Mouse (Mus musculus) forebrain, embryonic 15.5 days (tissue): ENCODE measurements around the gene Phf21a. TPM values are rescaled to one million over a fixed set of nuclear protein-coding genes. Genes with fewer than 3 reads are reported as not detected.

Experiments used
- ATAC-seq: fragments of 200-750 bp; cut with Nextera tagmentation; replicated peaks from 2 replicates; pipeline ENCODE4 v1.8.0; 2017; ENCODE audit warnings: mild to moderate bottlenecking, moderate TSS enrichment, moderate library complexity
- H3K27ac ChIP-seq: fragments of 300-500 bp; sonication (generic); replicated peaks from 2 replicates; pipeline ENCODE4 v1.5.1; 2015; ENCODE audit warnings: mild to moderate bottlenecking, inconsistent platforms
- H3K27me3 ChIP-seq: fragments of 300-500 bp; sonication (generic); 2 replicates; pipeline ENCODE4 v1.6.1; 2015; ENCODE audit warnings: inconsistent platforms
- H3K36me3 ChIP-seq: fragments of 300-500 bp; sonication (generic); 2 replicates; pipeline ENCODE4 v1.6.1; 2015; ENCODE audit warnings: mild to moderate bottlenecking, inconsistent platforms
- H3K4me1 ChIP-seq: fragments of 300-500 bp; sonication (generic); 2 replicates; pipeline ENCODE4 v1.6.1; 2015; ENCODE audit warnings: inconsistent platforms
- H3K4me2 ChIP-seq: fragments of 300-500 bp; sonication (generic); replicated peaks from 2 replicates; pipeline ENCODE4 v1.6.1; 2015; ENCODE audit warnings: mild to moderate bottlenecking, inconsistent platforms
- H3K4me3 ChIP-seq: fragments of 300-500 bp; sonication (generic); 2 replicates; pipeline ENCODE4 v1.5.1; 2015; ENCODE audit warnings: mild to moderate bottlenecking, inconsistent platforms
- H3K9ac ChIP-seq: fragments of 300-500 bp; sonication (generic); replicated peaks from 2 replicates; pipeline ENCODE4 v1.6.1; 2015; ENCODE audit warnings: mild to moderate bottlenecking, inconsistent platforms
- H3K9me3 ChIP-seq: fragments of 300-500 bp; sonication (generic); 2 replicates; pipeline ENCODE4 v1.6.1; 2016; ENCODE audit warnings: inconsistent platforms
- WGBS: fragments of 180-500 bp; shearing (Covaris S2); methylation state at CpG from one replicate; pipeline ENCODE4 v1.1.7; 2015; ENCODE audit warnings: mixed read lengths; 5-methylcytosine and 5-hydroxymethylcytosine counted together
- polyA plus RNA-seq: library from polyadenylated mRNA; unstranded; fragments of >200 nt; fragmentation: Nextera tagmentation; extraction: Ambion mirVana; gene quantifications from 2 replicates; pipeline ENCODE4 v1.2.1, GENCODE M21; 2015

Phf21a gene
- polyA plus RNA-seq, 1 experiment from 2014 or later = 46.8 TPM

- under 1% methylated on average over 63 of the region's 63 CpGs for WGBS
- peaks cover under 1% of the 10 kb centered on the region; the same call in 1 of the 2 replicates for H3K27me3 ChIP-seq
Measured at GRCm38 (mm10) chr2:92059481-92060220, 33.3 kb upstream of the Phf21a start.

GRCm38 (mm10) chr2:92060291-92060690, 32.6 kb upstream of the Phf21a start:
- peak; percentile 16 for ATAC-seq
- H3K27ac ChIP-seq = peak overlapping the region; percentile 87

More at GRCm38 (mm10) chr2:92059481-92060220, 33.3 kb upstream of the Phf21a start:
- Histone ChIP-seq H3K4me3 (peak overlapping the region; percentile 67), H3K9ac (peak overlapping the region; percentile 75), H3K4me1 (peaks cover 29% of the 10 kb centered on the region), H3K4me2 (peak overlapping the region; percentile 92), H3K9me3 (no peaks in the 10 kb centered on the region), H3K27ac (peak overlapping the region; percentile 87), H3K36me3 (no peaks in the 10 kb centered on the region)
- peak; percentile 84 for ATAC-seq

GRCm38 (mm10) chr2:92061337-92061736, 31.6 kb upstream of the Phf21a start:
- no peaks in the 10 kb centered on the region for H3K27me3 ChIP-seq
- no peaks in the 10 kb centered on the region for H3K9me3 ChIP-seq
- H3K9ac ChIP-seq = no peak overlapping the region
- no peak overlapping the region; the same call in 1 of the 2 replicates for H3K27ac ChIP-seq
- no peak overlapping the region for H3K4me3 ChIP-seq
- H3K4me1 ChIP-seq = peaks cover 16% of the 10 kb centered on the region
- WGBS = 52% methylated on average over 5 of the region's 5 CpGs
- ATAC-seq = no peak
- no peaks in the 10 kb centered on the region for H3K36me3 ChIP-seq
- no peak overlapping the region for H3K4me2 ChIP-seq

More at GRCm38 (mm10) chr2:92060291-92060690, 32.6 kb upstream of the Phf21a start:
- H3K27me3 ChIP-seq = no peaks in the 10 kb centered on the region
- no peaks in the 10 kb centered on the region for H3K36me3 ChIP-seq
- H3K9ac ChIP-seq = peak overlapping the region; percentile 75
- 11% methylated on average over 6 of the region's 6 CpGs for WGBS
- peaks cover 26% of the 10 kb centered on the region for H3K4me1 ChIP-seq
- peak overlapping the region; percentile 67 for H3K4me3 ChIP-seq
- peak overlapping the region; percentile 92 for H3K4me2 ChIP-seq
- H3K9me3 ChIP-seq = no peaks in the 10 kb centered on the region

- no peak overlapping the region for H3K4me2 ChIP-seq
- ATAC-seq = no peak
- H3K4me3 ChIP-seq = no peak overlapping the region
- no peaks in the 10 kb centered on the region for H3K36me3 ChIP-seq
- no peak overlapping the region for H3K27ac ChIP-seq
- H3K9me3 ChIP-seq = no peaks in the 10 kb centered on the region
- WGBS = 75% methylated on average over 5 of the region's 5 CpGs
- no peak overlapping the region for H3K9ac ChIP-seq
- no peaks in the 10 kb centered on the region for H3K27me3 ChIP-seq
- H3K4me1 ChIP-seq = peaks cover 14% of the 10 kb centered on the region
Measured at GRCm38 (mm10) chr2:92063106-92063505, 29.8 kb upstream of the Phf21a start.

- 86% methylated on average over 8 of the region's 8 CpGs for WGBS
- Histone ChIP-seq H3K27me3 (no peaks in the 10 kb centered on the region), H3K4me1 (peaks cover under 1% of the 10 kb centered on the region; the same call in 1 of the 2 replicates), H3K9ac (no peak overlapping the region), H3K27ac (no peak overlapping the region), H3K4me3 (no peak overlapping the region), H3K9me3 (no peaks in the 10 kb centered on the region), H3K4me2 (no peak overlapping the region), H3K36me3 (no peaks in the 10 kb centered on the region)
- no peak for ATAC-seq
Measured at GRCm38 (mm10) chr2:92065269-92065888, 27.5 kb upstream of the Phf21a start.

- H3K9me3 ChIP-seq = no peaks in the 10 kb centered on the region
- no peak for ATAC-seq
- H3K27ac ChIP-seq = no peak overlapping the region
- H3K4me3 ChIP-seq = no peak overlapping the region
- H3K4me1 ChIP-seq = no peaks in the 10 kb centered on the region
- WGBS = 68% methylated on average over 6 of the region's 6 CpGs
- no peaks in the 10 kb centered on the region for H3K27me3 ChIP-seq
- no peak overlapping the region for H3K9ac ChIP-seq
- no peak overlapping the region for H3K4me2 ChIP-seq
- H3K36me3 ChIP-seq = no peaks in the 10 kb centered on the region
Measured at GRCm38 (mm10) chr2:92065938-92066337, 27.0 kb upstream of the Phf21a start.

GRCm38 (mm10) chr2:92066899-92067298, 26.0 kb upstream of the Phf21a start:
- H3K4me1 ChIP-seq = no peaks in the 10 kb centered on the region
- no peak overlapping the region for H3K27ac ChIP-seq
- H3K27me3 ChIP-seq = no peaks in the 10 kb centered on the region
- H3K36me3 ChIP-seq = no peaks in the 10 kb centered on the region
- no peak for ATAC-seq
- H3K9ac ChIP-seq = no peak overlapping the region
- no peak overlapping the region for H3K4me2 ChIP-seq
- H3K9me3 ChIP-seq = no peaks in the 10 kb centered on the region
- no peak overlapping the region for H3K4me3 ChIP-seq
- WGBS = 76% methylated on average over 1 of the region's 1 CpGs

- no peak overlapping the region for H3K9ac ChIP-seq
- H3K4me2 ChIP-seq = no peak overlapping the region
- no peak overlapping the region for H3K27ac ChIP-seq
- no peak overlapping the region for H3K4me3 ChIP-seq
- no peaks in the 10 kb centered on the region for H3K4me1 ChIP-seq
- 79% methylated on average over 3 of the region's 3 CpGs for WGBS
- no peaks in the 10 kb centered on the region for H3K27me3 ChIP-seq
- H3K9me3 ChIP-seq = no peaks in the 10 kb centered on the region
- H3K36me3 ChIP-seq = no peaks in the 10 kb centered on the region
- ATAC-seq = no peak
Measured at GRCm38 (mm10) chr2:92067600-92067999, 25.3 kb upstream of the Phf21a start.

- peak overlapping the region; percentile 70 for H3K27ac ChIP-seq
- H3K9me3 ChIP-seq = no peaks in the 10 kb centered on the region
- no peak overlapping the region for H3K9ac ChIP-seq
- H3K36me3 ChIP-seq = no peaks in the 10 kb centered on the region
- whole genome bisulfite sequencing = 25% methylated on average over 5 of the region's 5 CpGs
- no peaks in the 10 kb centered on the region for H3K4me1 ChIP-seq
- H3K27me3 ChIP-seq = no peaks in the 10 kb centered on the region
- no peak overlapping the region for H3K4me2 ChIP-seq
- peak; percentile 78 for ATAC-seq
- no peak overlapping the region for H3K4me3 ChIP-seq
Measured at GRCm38 (mm10) chr2:92069630-92070029, 23.3 kb upstream of the Phf21a start.

- no peak overlapping the region for H3K9ac ChIP-seq
- no peaks in the 10 kb centered on the region for H3K4me1 ChIP-seq
- no peaks in the 10 kb centered on the region for H3K9me3 ChIP-seq
- 72% methylated on average over 4 of the region's 4 CpGs for WGBS
- H3K4me2 ChIP-seq = no peak overlapping the region
- H3K27me3 ChIP-seq = no peaks in the 10 kb centered on the region
- H3K36me3 ChIP-seq = no peaks in the 10 kb centered on the region
- no peak overlapping the region for H3K27ac ChIP-seq
- no peak for ATAC-seq
- no peak overlapping the region for H3K4me3 ChIP-seq
Measured at GRCm38 (mm10) chr2:92071143-92071542, 21.8 kb upstream of the Phf21a start.

GRCm38 (mm10) chr2:92076086-92076692, 16.7 kb upstream of the Phf21a start:
- Histone ChIP-seq H3K36me3 (no peaks in the 10 kb centered on the region), H3K9me3 (no peaks in the 10 kb centered on the region), H3K27me3 (no peaks in the 10 kb centered on the region), H3K4me3 (no peak overlapping the region), H3K4me2 (no peak overlapping the region), H3K9ac (no peak overlapping the region), H3K27ac (no peak overlapping the region), H3K4me1 (no peaks in the 10 kb centered on the region)
- no peak for ATAC-seq
- WGBS = 77% methylated on average over 13 of the region's 13 CpGs

GRCm38 (mm10) chr2:92082196-92082595, 10.7 kb upstream of the Phf21a start:
- H3K4me3 ChIP-seq = no peak overlapping the region
- H3K27ac ChIP-seq = no peak overlapping the region
- no peak overlapping the region for H3K4me2 ChIP-seq
- no peaks in the 10 kb centered on the region for H3K9me3 ChIP-seq
- no peaks in the 10 kb centered on the region; the same call in 1 of the 2 replicates for H3K4me1 ChIP-seq
- no peak overlapping the region for H3K9ac ChIP-seq
- no peaks in the 10 kb centered on the region for H3K36me3 ChIP-seq
- no peak for ATAC-seq
- WGBS = 88% methylated on average over 4 of the region's 4 CpGs
- H3K27me3 ChIP-seq = no peaks in the 10 kb centered on the region
